Mouse (Mus musculus) midbrain, postnatal 0 days (tissue): Measurements from ENCODE around the gene Rad9b. TPM values are rescaled to one million over a fixed set of nuclear protein-coding genes. Genes with fewer than 3 reads are reported as not detected.

Experiments
- ATAC-seq: fragments of 200-750 bp; cut with Nextera tagmentation; 2 replicates; pipeline ENCODE4 v1.8.0; 2017; ENCODE audit warnings: moderate number of reproducible peaks, mild to moderate bottlenecking, moderate TSS enrichment, moderate library complexity; ENCODE audit not compliant: low FRiP score
- DNase-seq: peaks from one replicate; pipeline ENCODE4 v3.0.0-alpha.2; 2015; ENCODE audit warnings: low spot score
- H3K27ac ChIP-seq: fragments of 300-500 bp; sonication (generic); 2 replicates; pipeline ENCODE4 v1.5.1; 2014; ENCODE audit warnings: low read depth, mild to moderate bottlenecking, low read length, mixed read lengths
- H3K27me3 ChIP-seq: fragments of 300-500 bp; sonication (generic); 2 replicates; pipeline ENCODE4 v1.6.1; 2014; ENCODE audit warnings: low read length, control low read depth, mixed read lengths; ENCODE audit not compliant: insufficient read depth
- H3K36me3 ChIP-seq: fragments of 300-500 bp; sonication (generic); 2 replicates; pipeline ENCODE4 v1.6.1; 2014; ENCODE audit warnings: low read length, control low read depth, mixed read lengths; ENCODE audit not compliant: insufficient read depth
- H3K4me1 ChIP-seq: fragments of 300-500 bp; sonication (generic); 2 replicates; pipeline ENCODE4 v1.6.1; 2014; ENCODE audit warnings: mild to moderate bottlenecking, control low read depth, antibody characterized with exemption, low read length, mixed read lengths; ENCODE audit not compliant: insufficient read depth
- H3K4me2 ChIP-seq: fragments of 300-500 bp; sonication (generic); 2 replicates; pipeline ENCODE4 v1.6.1; 2014; ENCODE audit warnings: low read depth, mild to moderate bottlenecking, low read length, mixed read lengths; ENCODE audit not compliant: poor library complexity, severe bottlenecking
- H3K4me3 ChIP-seq: fragments of 300-500 bp; sonication (generic); 2 replicates; pipeline ENCODE4 v1.5.1; 2014; ENCODE audit warnings: low read depth, mild to moderate bottlenecking, low read length, moderate library complexity
- H3K9ac ChIP-seq: fragments of 300-500 bp; sonication (generic); replicated peaks from 2 replicates; pipeline ENCODE4 v1.6.1; 2014; ENCODE audit warnings: mild to moderate bottlenecking, low read length, moderate library complexity, mixed read lengths; ENCODE audit not compliant: poor library complexity, severe bottlenecking
- H3K9me3 ChIP-seq: fragments of 300-500 bp; sonication (generic); 2 replicates; pipeline ENCODE4 v1.6.1; 2016; ENCODE audit warnings: low read length, control low read depth
- CTCF ChIP-seq: IDR thresholded peaks from 2 replicates; pipeline ENCODE4 v1.5.1; 2016; ENCODE audit warnings: antibody characterized with exemption, mild to moderate bottlenecking
- WGBS: fragments of 180-500 bp; shearing (Covaris S2); extraction: QIAGEN DNeasy Blood & Tissue Kit; methylation state at CpG from one replicate; pipeline ENCODE4 v1.1.7; 2014; 5-methylcytosine and 5-hydroxymethylcytosine counted together
- polyA plus RNA-seq: library from polyadenylated mRNA; unstranded; fragments of >200 nt; fragmentation: Nextera tagmentation; extraction: Ambion mirVana; gene quantifications from 2 replicates; pipeline ENCODE4 v1.2.1, GENCODE M21; 2015
- total RNA-seq: library from RNA; depleted of rRNA; stranded (reverse); fragments of >200 nt; gene quantifications from 2 replicates; pipeline ENCODE4 v1.2.3, GENCODE M21; 2014

The Rad9b gene
- total and polyA plus RNA-seq, 2 experiments from 2014 or later, result 17.8 to 21.8 TPM

DNA sequence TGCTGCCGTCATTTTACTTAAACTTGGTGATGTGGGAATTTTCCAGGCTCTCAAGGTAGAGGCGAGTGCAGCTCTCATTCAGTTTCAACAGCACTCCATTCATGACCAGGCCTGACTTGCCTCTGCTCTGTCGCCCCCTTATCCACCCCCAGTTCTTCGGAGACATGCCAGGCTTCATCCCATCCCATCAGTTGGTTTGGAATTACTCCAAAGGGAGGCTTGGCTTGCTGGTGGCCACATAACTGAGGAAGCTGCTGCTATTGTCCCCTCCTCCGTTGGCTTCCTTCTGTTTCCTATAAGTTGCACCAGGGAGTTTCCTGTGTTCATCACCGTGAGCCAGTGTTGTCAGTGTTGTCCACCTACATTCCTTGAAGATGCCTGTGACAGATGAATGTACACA lies 49.5 kb downstream of the Rad9b start:
- H3K36me3 ChIP-seq, result no peaks in the 10 kb centered on the region; the same call in 1 of the 2 replicates
- no peak overlapping the region for H3K4me3 ChIP-seq
- no peaks in the 10 kb centered on the region for H3K9me3 ChIP-seq
- WGBS, result 77% methylated on average over 6 of the region's 6 CpGs
- no peak for TF ChIP-seq CTCF
- ATAC-seq (no peak), DNase-seq (no peak)
- H3K27ac ChIP-seq, result no peak overlapping the region
- no peak overlapping the region for H3K4me2 ChIP-seq
- peaks cover 3% of the 10 kb centered on the region; the same call in 1 of the 2 replicates for H3K4me1 ChIP-seq
- no peak overlapping the region for H3K9ac ChIP-seq
- no peaks in the 10 kb centered on the region for H3K27me3 ChIP-seq

DNA sequence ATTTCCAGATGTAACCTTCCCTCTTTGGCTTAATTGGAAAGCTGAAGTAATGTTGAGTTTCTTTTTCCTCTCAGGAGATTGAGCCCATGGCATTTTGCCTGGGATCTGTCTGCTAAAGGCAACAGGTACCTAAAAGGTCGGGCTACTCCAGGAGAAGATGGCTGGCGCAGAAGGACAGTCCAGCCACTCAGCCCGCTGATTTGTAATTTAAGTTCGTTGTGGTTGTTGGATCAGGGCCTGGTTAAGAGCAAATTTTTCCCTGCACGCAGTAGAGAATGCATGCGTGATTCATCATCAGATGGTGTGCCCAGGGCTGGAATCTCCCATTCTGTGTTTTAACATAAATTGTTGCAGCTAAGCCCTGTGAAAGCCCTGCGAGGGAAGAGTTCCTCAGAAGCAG lies 50.1 kb downstream of the Rad9b start:
- H3K4me1 ChIP-seq, result peaks cover 3% of the 10 kb centered on the region; the same call in 1 of the 2 replicates
- no peak overlapping the region for H3K9ac ChIP-seq
- no peak for TF ChIP-seq CTCF
- no peak overlapping the region for H3K4me2 ChIP-seq
- DNase-seq (no peak), ATAC-seq (no peak)
- H3K36me3 ChIP-seq, result no peaks in the 10 kb centered on the region; the same call in 1 of the 2 replicates
- no peak overlapping the region for H3K27ac ChIP-seq
- 91% methylated on average over 7 of the region's 7 CpGs for WGBS
- H3K27me3 ChIP-seq, result no peaks in the 10 kb centered on the region
- H3K4me3 ChIP-seq, result no peak overlapping the region
- H3K9me3 ChIP-seq, result no peaks in the 10 kb centered on the region

DNA sequence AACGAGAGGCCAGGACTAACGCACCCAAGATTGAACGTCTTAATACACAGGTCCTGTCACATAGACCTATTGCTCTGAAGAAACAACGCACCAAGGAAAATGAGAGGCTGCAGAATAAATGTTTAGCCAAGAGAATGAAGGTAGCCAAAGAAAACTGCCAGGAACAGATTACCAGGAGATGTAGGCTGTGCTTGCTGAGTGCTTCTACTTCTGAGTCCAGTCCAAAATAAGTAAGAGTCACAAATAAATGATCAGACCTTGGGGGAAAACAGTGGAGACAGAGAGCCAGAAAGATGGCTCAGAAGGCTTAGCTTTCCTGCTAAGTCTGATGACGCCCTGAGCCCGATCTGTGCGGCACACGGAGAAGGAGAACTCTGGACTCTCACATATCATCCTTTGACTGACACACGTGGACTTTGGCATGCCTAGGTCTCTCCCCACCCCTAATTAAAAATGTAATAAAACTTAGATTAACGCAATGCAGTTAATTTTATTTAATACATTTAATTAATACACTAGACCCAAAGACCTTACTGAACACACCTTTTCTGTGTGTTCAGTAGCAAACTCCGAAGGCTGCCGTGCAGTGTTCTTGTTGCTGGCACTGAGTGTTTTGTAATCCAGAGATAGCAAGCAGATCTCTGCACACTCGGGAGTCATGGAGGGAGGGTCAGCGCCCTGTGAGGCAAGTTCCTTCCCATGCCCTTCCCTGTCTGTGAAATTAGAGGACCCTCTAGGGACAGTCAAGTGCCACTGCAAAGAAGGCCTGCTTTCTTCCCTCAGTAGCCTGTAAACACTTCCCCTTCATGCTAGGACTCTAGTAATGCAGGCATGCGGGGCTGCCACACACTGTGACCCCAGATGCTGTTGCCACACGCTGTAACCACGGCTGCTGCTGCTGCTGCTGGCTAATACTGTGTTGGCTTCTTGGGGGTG lies 51.0 kb downstream of the Rad9b start:
- Histone ChIP-seq H3K9ac (0 out of 2 replicates have a peak overlapping the region, but pooled peaks have one; percentile 13), H3K4me2 (no peak overlapping the region), H3K4me1 (peaks cover 3% of the 10 kb centered on the region; the same call in 1 of the 2 replicates), H3K27me3 (no peaks in the 10 kb centered on the region), H3K27ac (no peak overlapping the region; the same call in 1 of the 2 replicates), H3K4me3 (no peak overlapping the region), H3K9me3 (no peaks in the 10 kb centered on the region), H3K36me3 (no peaks in the 10 kb centered on the region)
- whole genome bisulfite sequencing, result 67% methylated on average over 17 of the region's 17 CpGs
- ATAC-seq (no peak), DNase-seq (peak; percentile 42)
- peak; percentile 51; the same call in 1 of the 2 replicates for TF ChIP-seq CTCF

DNA sequence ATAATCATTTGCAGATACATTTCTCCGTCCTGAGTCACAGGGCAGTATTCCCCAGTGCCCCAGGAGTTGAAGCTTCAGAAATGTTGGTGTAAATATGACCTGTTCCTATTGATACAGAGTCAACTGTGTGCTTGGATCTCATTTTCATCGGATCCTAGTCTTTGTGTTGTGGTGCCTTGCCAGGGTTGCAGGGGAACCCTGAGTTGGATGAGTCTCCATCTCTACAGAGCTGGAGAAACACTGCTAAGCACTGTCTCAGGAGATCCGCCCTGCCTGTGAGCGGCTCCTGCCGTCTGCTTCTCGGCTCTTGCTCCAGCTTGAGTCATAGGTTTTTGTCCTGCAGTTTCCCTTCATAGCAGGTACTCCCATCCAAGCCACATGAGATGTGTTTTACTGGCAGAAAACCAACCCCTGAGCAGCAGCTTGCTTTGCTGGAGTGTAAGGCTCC lies 53.9 kb downstream of the Rad9b start:
- no peak overlapping the region for H3K27ac ChIP-seq

GRCm38 (mm10) chr5:122295113-122295935 lies 58.7 kb downstream of the Rad9b start:
- no peak for DNase-seq
- Histone ChIP-seq H3K4me1 (peaks cover 8% of the 10 kb centered on the region; the same call in 1 of the 2 replicates), H3K27me3 (no peaks in the 10 kb centered on the region), H3K36me3 (no peaks in the 10 kb centered on the region), H3K9ac (no peak overlapping the region), H3K9me3 (no peaks in the 10 kb centered on the region), H3K4me3 (no peak overlapping the region), H3K27ac (no peak overlapping the region), H3K4me2 (no peak overlapping the region)
- no peak for ATAC-seq
- 72% methylated on average over 14 of the region's 14 CpGs for WGBS
- TF ChIP-seq CTCF, result no peak

More for the DNA sequence above, 53.9 kb downstream of the Rad9b start:
- H3K36me3 ChIP-seq, result no peaks in the 10 kb centered on the region
- H3K9ac ChIP-seq, result no peak overlapping the region
- peaks cover 3% of the 10 kb centered on the region; the same call in 1 of the 2 replicates for H3K4me1 ChIP-seq
- TF ChIP-seq CTCF, result no peak
- DNase-seq (no peak), ATAC-seq (no peak)
- no peaks in the 10 kb centered on the region for H3K27me3 ChIP-seq
- 83% methylated on average over 6 of the region's 6 CpGs for WGBS
- no peak overlapping the region for H3K4me3 ChIP-seq
- H3K4me2 ChIP-seq, result no peak overlapping the region
- H3K9me3 ChIP-seq, result no peaks in the 10 kb centered on the region
